Mouse (Mus musculus) heart, adult 8-10 months (tissue): ENCODE measurements at regions not wholly inside any gene's neighbourhood (a gene's known extent, or its start where the extent isn't known, plus 50 kb on each side); places are given as distances from the start of the nearest gene placed in this dataset.
"Not testable (repeated sequence)": the region's sequence is repeated elsewhere in the genome, so short reads cannot be mapped to it uniquely, and the experiment has no call there.

Experiments used
- DNase-seq: peaks from one replicate; pipeline ENCODE4 v3.0.0; 2022; ENCODE audit warnings: low spot score

GRCm38 (mm10) chr13:80611937-80612336 lies 271.2 kb upstream of the Arrdc3 start:
- DNase-seq = no peak

- no peak for DNase-seq
These were observed 269.9 kb upstream of the Arrdc3 start for GRCm38 (mm10) chr13:80613167-80613883.

DNA sequence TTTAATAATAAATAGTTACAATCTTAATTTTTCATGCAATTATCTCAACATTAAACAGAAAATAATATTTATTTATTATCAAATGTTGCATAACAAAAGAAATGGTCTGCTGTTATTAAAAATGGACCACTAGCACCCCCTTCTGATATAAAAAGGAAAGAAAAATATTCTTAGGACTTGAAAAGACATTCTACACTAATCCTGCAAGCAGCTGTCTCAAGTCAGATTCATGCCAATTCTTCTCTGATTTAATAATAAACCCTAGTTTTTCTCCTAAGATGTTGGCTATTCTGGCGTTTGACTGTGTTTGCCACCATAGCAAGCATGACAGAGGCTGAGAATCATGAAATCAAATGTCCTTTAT lies 269.3 kb upstream of the Arrdc3 start:
- DNase-seq = no peak

DNA sequence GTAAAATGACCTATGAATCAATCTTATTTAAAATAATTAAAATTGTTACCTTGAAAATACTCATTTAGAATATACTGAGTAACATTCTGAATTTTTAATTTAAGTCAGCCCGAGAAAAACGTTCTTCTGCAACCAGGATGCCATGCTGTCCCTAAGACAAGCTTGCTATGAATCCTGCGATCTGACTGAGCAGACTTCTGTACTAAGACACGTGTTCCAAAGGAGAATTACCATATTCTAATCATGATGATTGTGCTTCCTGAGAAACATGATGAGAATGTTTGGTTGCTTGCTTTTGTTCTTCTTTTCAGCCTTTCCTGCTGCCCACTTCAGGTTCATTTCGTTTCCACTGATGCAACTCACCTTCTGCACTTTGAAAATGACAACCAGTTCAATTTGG lies 268.2 kb upstream of the Arrdc3 start:
- no peak for DNase-seq

DNA sequence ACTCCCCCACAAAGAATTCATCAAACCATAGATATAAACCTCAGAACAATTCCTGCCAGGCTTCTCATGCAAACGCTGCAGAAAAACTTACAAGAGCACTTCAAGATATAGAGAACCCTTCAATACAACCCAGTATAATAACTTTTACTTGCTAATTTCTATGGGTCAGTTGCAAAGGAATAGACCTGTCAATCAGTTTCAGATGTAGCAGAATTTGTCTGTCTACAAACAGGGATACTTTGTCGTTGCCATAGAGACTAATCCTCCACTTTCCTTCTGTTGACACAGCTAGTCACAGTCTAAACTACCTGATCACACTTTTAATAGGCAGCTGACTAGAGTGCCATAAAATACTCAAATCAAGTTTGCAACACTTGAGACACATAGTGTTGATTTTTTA lies 260.2 kb upstream of the Arrdc3 start:
- no peak for DNase-seq

- DNase-seq = no peak
These were observed 241.8 kb upstream of the Arrdc3 start for GRCm38 (mm10) chr13:80641334-80641733.

DNA sequence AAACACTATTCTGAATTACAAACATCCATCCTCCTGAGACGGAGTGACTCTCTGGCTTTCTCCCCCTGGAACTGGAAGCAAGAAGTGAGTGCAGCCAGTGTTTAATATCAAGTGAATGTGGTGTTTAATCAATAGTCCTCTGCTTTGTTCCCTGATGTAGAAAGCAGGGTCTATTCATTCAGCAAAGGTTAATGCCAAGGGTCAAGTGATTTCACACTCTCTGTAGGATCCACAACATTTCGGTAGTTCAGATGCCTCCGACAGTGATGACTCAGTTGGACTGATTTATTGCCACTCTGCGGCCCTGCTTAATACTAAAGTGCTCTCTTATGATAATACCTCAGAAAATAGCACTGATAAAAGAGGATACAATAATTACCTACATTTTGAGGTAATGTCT lies 235.6 kb upstream of the Arrdc3 start:
- DNase-seq = no peak

DNA sequence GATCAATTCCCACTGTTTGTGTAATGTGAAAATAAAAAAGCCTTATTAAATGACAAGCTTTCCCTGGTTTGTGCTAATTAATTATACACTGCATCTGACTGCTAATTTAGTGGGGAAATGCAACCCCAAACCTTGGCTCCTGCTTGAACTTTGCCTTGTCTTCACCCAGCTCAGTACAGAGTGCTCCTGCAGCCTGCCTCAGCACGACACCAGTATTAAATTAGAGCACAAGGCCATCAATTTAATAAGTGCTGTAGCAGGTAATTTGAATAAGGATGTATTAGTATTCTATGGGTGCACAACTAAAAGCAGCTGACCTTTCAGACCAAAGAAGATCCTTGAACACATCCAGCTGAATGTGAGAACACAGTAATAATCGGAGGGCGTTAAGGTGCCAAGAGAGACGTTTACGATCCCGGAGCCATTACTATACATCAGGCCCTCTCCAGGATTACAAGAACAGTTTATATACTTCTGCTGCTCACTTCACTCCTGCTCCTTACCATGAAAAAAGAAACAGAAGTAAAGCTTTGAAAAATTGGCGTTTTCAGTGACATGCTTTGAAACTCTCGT lies 230.1 kb upstream of the Arrdc3 start:
- no peak for DNase-seq

DNA sequence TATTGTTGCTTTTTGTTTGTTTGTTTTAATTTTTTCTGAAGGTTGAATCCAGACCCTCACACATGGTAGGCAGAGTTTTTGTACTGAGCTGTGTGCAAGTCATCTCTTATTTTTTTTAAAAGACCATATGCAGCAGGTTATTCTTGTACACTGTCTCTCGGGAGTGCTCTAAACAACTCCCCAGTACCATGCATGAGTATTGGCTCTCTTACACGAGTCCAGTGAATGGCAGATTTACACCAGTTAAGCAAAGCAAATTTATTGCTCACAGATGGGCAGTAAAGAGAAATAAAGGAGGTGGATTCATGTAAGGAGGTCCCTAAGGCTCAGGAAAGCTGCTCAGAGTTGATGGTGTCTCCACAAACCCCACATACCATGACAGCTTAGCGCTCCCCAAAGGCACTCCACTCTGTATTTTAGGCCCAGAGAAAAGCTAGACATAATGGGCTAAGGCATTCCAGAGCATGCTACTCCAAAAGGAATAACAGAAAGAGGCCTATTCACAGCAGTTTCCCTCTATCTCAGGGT lies 216.9 kb upstream of the Arrdc3 start:
- DNase-seq = no peak

GRCm38 (mm10) chr13:80689871-80690270 lies 193.3 kb upstream of the Arrdc3 start:
- DNase-seq = no peak

GRCm38 (mm10) chr13:80690654-80691386 lies 192.4 kb upstream of the Arrdc3 start:
- peak; percentile 8 for DNase-seq

- DNase-seq = no peak
These were observed 187.5 kb upstream of the Arrdc3 start for GRCm38 (mm10) chr13:80695549-80696150.

- DNase-seq = no peak
These were observed 173.5 kb upstream of the Arrdc3 start for GRCm38 (mm10) chr13:80709531-80710306.

GRCm38 (mm10) chr13:80719313-80719712 lies 163.9 kb upstream of the Arrdc3 start:
- DNase-seq = no peak

DNA sequence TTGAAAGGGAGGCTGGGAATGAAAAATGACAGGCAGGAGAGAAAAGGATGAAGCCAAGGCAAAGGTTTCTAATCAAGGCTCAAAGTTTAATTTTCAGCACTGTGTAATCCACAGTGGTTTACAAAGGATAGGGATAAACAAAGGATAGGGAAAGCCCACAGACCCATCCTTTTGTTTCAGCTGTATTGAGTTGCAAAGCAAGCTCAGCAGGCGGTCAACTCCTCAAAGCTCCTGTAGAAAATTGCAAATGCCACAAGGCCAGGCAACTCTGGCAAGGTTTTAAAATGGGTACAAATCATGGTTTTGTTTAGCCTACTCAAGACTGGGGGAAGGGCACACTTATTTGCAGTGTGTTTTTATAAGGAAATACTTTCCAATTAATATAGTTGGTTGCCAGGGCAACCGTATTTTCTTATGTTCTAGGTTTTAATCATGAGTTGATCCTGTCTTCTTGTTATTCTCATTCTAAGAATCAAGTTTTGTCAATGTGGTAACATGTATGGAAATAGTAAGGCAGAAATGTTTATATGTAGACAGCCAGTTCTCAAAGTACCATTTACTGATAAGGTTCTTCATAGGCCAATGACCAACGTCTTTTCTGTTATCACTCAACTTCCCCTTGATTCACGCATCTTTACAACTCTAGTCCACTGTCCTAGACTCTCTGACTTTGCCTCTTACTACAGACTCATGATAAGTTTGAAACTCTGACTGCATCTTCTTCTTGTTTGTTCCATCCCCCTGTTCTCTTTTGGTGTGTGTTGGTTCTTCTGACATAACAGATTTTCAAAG lies 159.8 kb upstream of the Arrdc3 start:
- DNase-seq = no peak

- no peak for DNase-seq
These were observed 154.0 kb upstream of the Arrdc3 start for GRCm38 (mm10) chr13:80729202-80729601.

DNA sequence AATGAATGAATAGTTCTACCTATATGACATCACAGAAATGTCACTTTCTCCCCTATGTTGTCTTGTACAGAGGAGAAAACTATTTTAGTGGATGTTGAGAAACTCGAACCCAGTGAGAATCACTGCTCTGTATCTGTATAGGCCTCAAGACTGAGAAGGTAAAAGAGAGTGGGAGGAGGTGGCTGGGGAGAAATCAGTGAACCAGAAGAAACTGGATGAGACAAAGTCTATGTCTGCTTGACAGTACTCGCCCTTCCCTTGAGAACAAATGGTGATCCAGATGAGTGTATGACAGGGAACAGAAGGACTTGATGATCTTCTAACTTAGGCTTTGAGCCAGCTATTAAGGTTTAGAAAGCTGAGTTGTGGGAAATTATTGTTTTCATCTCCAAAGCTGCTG lies 137.2 kb upstream of the Arrdc3 start:
- no peak for DNase-seq

GRCm38 (mm10) chr13:80747022-80747421 lies 136.2 kb upstream of the Arrdc3 start:
- DNase-seq = not testable (repeated sequence)
